In the genomic region with DNA sequence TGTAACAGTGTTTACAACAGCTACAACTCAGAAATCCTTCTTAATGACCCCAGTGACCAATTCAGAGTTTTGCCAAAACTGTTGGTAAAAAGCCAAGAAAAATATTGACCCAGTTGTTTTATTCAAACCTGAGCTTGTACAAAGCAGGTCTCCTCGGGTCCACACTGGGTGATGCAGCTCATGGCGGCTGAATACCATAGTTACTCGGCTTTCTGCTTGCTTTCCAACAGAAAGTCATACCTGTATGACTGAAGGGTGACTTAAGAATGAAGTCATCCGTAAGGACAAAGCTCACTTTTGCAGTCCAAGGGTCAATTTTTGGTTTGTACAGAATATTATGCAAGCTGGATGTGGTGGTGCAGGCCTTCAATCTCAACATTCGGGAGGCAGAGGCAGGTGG, we compare ENCODE assay signal across 31 mouse cellular contexts. TPM values are rescaled to one million over a fixed set of nuclear protein-coding genes. Genes with fewer than 3 reads are reported as not detected.
"Had no signal": no experiment of that assay in that cellular context is flagged by ENCODE, and none has a peak within 500 bp of the region (broad histone marks: within the 10 kb centered on the region; RNA-seq: fewer than 3 reads in every experiment).

No protein-coding gene starts in this region.

- H3K4me1 ChIP-seq: heart, embryonic 10.5 days; heart, embryonic 12.5 days; hindbrain, embryonic 10.5 days; hindbrain, embryonic 12.5 days; intestine, embryonic 15.5 days; kidney, embryonic 15.5 days; limb, embryonic 10.5 days; limb, embryonic 12.5 days had no signal

- ATAC-seq: hindbrain, embryonic 16.5 days; inflammation-experienced regulatory T-cells, adult 6 months; intestine, embryonic 15.5 days; intestine, postnatal 0 days had no signal

- H3K4me3 ChIP-seq: gastrocnemius, adult 2 months; heart, embryonic 10.5 days; heart, embryonic 12.5 days; hindbrain, embryonic 10.5 days; hindbrain, embryonic 12.5 days; intestine, embryonic 15.5 days; kidney, embryonic 15.5 days; layer of hippocampus, adult 2 months; left cerebral cortex, adult 2 months; limb, embryonic 10.5 days; limb, embryonic 12.5 days had no signal

- H3K27me3 ChIP-seq: hindbrain, embryonic 12.5 days; intestine, embryonic 15.5 days; kidney, embryonic 15.5 days had no signal

- H3K4me2 ChIP-seq: heart, embryonic 12.5 days; hindbrain, embryonic 12.5 days; hindbrain, embryonic 14.5 days; intestine, embryonic 15.5 days; kidney, embryonic 15.5 days; limb, embryonic 12.5 days had no signal

- H3K36me3 ChIP-seq: heart, embryonic 10.5 days; heart, embryonic 12.5 days; hindbrain, embryonic 10.5 days; intestine, embryonic 15.5 days; kidney, embryonic 15.5 days; limb, embryonic 10.5 days had no signal

- DNase-seq: gastrocnemius, adult 2 months; gastrocnemius, postnatal 10 days; gastrocnemius, postnatal 25 days; heart, adult 18-20 months; heart, postnatal 10 days; heart, postnatal 4 days; kidney, adult 18-20 months; kidney, adult 8-10 months; kidney, postnatal 25 days; kidney, postnatal 4 days; liver had no signal

- H3K9ac ChIP-seq: heart, embryonic 12.5 days; hindbrain, embryonic 12.5 days; hindbrain, embryonic 14.5 days; intestine, embryonic 15.5 days; kidney, embryonic 15.5 days; limb, embryonic 12.5 days; liver, embryonic 14.5 days had no signal

- H3K9me3 ChIP-seq: heart, embryonic 10.5 days; heart, embryonic 12.5 days; hindbrain, embryonic 10.5 days; hindbrain, embryonic 12.5 days; intestine, embryonic 15.5 days; kidney, embryonic 15.5 days; limb, embryonic 10.5 days; limb, embryonic 12.5 days had no signal

- H3K27ac ChIP-seq: gastrocnemius, adult 2 months; heart, embryonic 10.5 days; hindbrain, embryonic 10.5 days; hindbrain, embryonic 12.5 days; hindbrain, embryonic 14.5 days; intestine, embryonic 15.5 days; kidney, embryonic 15.5 days; kidney, postnatal 0 days; layer of hippocampus, adult 2 months; left cerebral cortex, adult 2 months; limb, embryonic 10.5 days; limb, embryonic 12.5 days; liver, embryonic 14.5 days had no signal

RNA-seq across cellular contexts. Expression of a gene that starts 12.0 kb away (rescaled TPM):
- total RNA-seq: granulocyte monocyte progenitor cell, adult 5-6 weeks had no signal
- polyA plus RNA-seq: heart, embryonic 14.5 days had no signal

RNA-seq across cellular contexts. Expression of a gene that starts 19.1 kb away (rescaled TPM):
- total RNA-seq: gastrocnemius, postnatal 25 days; heart, adult 8-10 months; layer of hippocampus, adult 2 months; layer of hippocampus, postnatal 10 days; left cerebral cortex, adult 2 months had no signal
- polyA plus RNA-seq: hindbrain, embryonic 16.5 days had no signal
